Mouse (Mus musculus): ENCODE results near the gene Mef2a.
"Not testable (repeated sequence)": the region's sequence is repeated elsewhere in the genome, so short reads cannot be mapped to it uniquely, and the experiment has no call there.

Gene Mef2a

DNA sequence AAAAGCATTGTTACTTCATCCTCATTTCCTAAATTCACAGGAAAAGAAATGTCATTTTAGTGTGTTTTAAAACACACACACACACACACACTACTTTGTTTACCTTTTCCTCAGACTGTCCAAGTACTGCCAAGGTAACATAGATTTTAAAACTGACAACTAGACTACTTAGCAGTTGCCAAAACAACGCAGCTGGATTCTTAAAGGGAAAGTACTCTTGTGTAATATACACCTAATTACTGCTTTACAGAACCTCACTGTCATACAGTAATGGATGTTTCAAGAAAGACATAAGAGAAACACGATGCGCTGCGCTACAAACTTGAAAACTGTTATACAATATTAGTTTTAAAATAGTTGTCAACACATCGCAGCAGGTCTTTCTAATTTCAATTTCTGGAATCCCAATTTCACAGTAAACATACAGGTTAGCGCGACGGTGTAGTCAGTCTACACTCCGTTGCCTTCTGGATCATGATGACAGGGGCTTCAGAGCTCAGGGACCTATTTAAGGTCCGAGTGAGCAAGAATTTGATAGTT lies 1.2 kb downstream of the Mef2a start:
- DNase-seq (ENCODE audit: low spot score in 2 of 2) = no peak

DNA sequence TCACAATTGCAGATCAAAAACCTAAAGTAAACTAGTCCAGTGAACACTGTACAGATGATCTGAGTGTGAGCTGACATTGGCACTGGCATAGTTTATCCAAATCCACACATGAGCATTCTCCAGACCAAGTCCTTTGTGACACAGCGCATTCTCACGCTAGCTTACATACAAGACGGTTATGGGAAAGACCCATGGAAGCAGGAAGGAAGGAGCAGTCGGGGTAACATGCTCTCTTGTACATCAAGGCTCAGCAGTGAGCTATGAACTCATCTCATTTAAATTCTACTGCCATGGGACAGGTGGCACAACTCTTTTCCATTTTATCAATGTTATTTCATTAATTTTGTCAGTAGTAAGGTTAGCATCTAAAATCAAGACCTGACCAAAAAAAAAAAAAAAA lies 3.0 kb downstream of the Mef2a start:
- DNase-seq (ENCODE audit: low spot score in 2 of 2) = no peak

- DNase-seq (ENCODE audit: low spot score in 2 of 2) = no peak
Observed at GRCm38 (mm10) chr7:67368394-67368793, 4.3 kb downstream of the Mef2a start.

- DNase-seq (ENCODE audit: low spot score in 2 of 2) = no peak
Observed at GRCm38 (mm10) chr7:67360588-67360987, 12.1 kb downstream of the Mef2a start.

- no peak for DNase-seq (ENCODE audit: low spot score in 2 of 2)
Observed at GRCm38 (mm10) chr7:67359863-67360262, 12.8 kb downstream of the Mef2a start.

GRCm38 (mm10) chr7:67355870-67356269 lies 16.8 kb downstream of the Mef2a start:
- DNase-seq (ENCODE audit: low spot score in 2 of 2) = no peak

- DNase-seq (ENCODE audit: low spot score in 2 of 2) = no peak
Observed at GRCm38 (mm10) chr7:67353667-67354066, 19.0 kb downstream of the Mef2a start.

GRCm38 (mm10) chr7:67352989-67353388 lies 19.7 kb downstream of the Mef2a start:
- no peak for DNase-seq (ENCODE audit: low spot score in 2 of 2)

- no peak for DNase-seq (ENCODE audit: low spot score in 2 of 2)
Observed at GRCm38 (mm10) chr7:67344443-67344842, 28.2 kb downstream of the Mef2a start.

- no peak for DNase-seq (ENCODE audit: low spot score in 2 of 2)
Observed at GRCm38 (mm10) chr7:67342067-67342625, 30.5 kb downstream of the Mef2a start.

DNA sequence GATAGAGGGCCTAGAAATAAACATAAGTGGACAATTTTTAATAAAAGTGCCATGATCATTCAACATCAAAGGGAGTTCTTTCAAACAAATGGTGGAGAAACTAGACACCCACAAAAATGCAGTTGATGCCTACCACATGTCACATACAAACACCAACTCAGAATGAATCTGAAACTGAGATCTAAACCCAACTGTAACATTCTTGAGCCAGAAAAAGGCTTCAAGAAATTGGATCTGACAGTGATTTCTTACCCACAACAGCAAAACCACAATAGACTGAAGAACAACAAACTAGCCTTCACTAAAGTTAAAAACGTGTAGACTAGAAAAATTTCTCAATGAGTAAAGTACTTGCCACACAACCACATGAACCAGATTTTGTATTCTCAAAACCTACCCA lies 52.3 kb downstream of the Mef2a start:
- DNase-seq (ENCODE audit: low spot score in 2 of 2) = no peak

- DNase-seq (ENCODE audit: low spot score in 2 of 2) = no peak
Observed at GRCm38 (mm10) chr7:67318697-67319096, 54.0 kb downstream of the Mef2a start.

DNA sequence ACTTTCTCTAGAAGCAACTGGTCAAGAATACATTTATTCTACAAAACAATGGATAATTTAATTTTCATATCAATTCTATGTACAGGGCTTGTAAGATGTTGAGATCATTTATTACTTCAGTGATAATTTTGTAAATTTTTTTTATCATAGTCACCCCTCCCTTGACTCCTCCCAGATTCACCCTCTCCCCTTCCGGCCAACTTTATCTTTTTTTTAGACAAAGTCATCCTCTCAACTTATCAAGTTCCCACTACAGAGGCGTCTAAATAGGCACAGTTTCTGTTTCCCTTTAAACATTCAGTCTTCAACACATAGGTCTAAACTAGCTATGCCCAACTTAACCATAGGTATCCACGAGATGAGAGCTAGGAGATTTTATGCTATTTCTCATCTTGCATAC lies 59.5 kb downstream of the Mef2a start:
- DNase-seq (ENCODE audit: low spot score in 2 of 2) = no peak

- DNase-seq (ENCODE audit: low spot score in 2 of 2) = no peak
Observed at GRCm38 (mm10) chr7:67310151-67310550, 62.5 kb downstream of the Mef2a start.

GRCm38 (mm10) chr7:67308102-67308501 lies 64.6 kb downstream of the Mef2a start:
- DNase-seq (ENCODE audit: low spot score in 2 of 2) = no peak

DNA sequence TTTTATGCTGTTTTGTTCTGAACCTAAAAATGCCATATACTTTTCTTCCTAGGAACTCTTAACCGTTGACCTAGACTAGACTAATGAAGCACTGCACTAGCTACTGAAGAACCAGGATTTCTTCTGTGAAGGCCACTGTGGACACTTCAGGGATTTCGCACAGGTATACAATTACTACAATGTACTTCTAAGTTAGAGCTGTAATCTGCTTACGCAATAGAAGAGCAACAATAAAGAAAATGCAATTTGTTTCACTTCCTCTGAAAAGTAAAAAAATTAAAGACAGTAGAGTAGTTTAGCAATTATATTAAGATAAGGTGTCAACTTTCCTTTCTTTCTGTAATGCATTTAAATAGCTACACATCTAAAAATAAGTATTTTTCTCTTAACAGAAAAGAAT lies 65.6 kb downstream of the Mef2a start:
- no peak for DNase-seq (ENCODE audit: low spot score in 2 of 2)

DNA sequence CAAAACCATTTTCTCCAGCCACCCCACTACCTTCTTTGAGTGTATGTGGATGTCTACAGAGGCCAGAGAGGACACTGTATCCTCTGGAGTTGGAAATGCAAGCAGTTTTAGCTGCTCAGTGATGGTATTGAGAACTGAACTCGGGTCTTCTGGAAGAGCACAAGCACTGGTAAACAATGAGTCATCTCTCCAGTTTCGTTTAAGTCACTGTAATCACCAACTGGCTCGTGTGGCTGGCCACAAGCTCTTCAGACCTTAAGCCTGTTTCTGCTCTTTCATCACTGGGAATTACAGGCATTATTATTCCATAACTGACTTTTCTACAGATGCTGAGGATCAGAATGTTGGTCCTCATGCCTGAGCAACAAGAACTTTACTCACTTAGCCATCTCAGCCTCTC lies 67.7 kb downstream of the Mef2a start:
- no peak for DNase-seq (ENCODE audit: low spot score in 2 of 2)

DNA sequence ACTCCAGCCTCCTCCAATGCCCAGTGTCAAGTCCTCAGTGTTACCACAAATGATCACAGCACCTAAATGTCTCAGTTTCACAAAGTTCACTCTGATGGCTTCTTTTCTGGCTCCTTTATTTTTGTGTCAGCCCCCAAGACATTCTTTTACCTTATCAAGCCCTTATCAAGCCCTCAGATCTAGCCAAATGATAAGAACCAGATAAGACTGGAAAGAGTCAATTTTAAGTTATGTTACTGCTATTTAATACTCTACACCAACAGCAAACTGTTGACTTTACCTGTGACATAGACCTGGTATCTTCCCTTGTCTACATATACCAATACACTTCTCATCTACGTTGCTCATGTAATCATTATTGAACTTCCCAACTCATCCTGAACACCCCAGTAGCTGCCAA lies 76.2 kb downstream of the Mef2a start:
- no peak for DNase-seq (ENCODE audit: low spot score in 2 of 2)

DNA sequence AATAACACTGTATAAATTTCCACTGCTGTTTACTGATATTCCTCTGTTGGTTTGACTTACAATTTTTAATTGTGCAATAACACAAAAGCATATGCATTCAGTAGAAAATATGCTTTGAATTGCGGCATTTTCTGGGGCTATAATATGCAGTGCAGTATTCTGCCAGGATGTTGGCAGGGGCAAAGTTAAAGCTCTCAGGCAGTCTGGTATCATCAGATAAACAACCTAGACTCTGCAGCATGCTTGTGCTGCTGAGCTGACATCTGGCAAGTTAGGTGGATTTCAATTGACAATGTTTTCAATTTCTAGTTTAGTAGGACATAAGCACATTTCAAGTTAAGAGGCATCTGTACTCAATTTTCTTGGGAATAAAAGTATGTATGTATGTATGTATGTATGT lies 81.3 kb downstream of the Mef2a start:
- no peak for DNase-seq (ENCODE audit: low spot score in 2 of 2)

GRCm38 (mm10) chr7:67287456-67287855 lies 85.2 kb downstream of the Mef2a start:
- no peak for DNase-seq (ENCODE audit: low spot score in 2 of 2)

DNA sequence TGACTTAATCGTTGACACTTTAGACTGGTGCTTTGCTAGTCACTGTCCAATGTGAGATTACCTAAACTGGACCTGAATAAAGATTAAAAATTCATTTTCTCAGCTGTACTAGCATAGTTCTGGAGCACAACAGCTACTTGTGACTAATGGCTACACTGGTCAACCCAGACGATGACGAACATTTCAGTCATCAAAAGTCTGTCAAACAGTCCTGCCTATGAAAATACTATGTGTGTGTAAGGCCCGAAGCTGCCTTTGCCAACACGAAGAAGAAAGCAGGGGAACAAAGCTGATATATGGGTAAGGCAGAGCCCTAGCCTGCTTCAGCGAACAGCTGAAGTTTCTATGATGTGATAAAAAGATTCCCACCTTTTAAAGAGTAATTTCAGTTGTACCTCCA lies 89.1 kb downstream of the Mef2a start:
- no peak for DNase-seq (ENCODE audit: low spot score in 2 of 2)

GRCm38 (mm10) chr7:67270447-67270846 lies 102.2 kb downstream of the Mef2a start:
- not testable (repeated sequence) for DNase-seq (ENCODE audit: low spot score in 2 of 2)

DNA sequence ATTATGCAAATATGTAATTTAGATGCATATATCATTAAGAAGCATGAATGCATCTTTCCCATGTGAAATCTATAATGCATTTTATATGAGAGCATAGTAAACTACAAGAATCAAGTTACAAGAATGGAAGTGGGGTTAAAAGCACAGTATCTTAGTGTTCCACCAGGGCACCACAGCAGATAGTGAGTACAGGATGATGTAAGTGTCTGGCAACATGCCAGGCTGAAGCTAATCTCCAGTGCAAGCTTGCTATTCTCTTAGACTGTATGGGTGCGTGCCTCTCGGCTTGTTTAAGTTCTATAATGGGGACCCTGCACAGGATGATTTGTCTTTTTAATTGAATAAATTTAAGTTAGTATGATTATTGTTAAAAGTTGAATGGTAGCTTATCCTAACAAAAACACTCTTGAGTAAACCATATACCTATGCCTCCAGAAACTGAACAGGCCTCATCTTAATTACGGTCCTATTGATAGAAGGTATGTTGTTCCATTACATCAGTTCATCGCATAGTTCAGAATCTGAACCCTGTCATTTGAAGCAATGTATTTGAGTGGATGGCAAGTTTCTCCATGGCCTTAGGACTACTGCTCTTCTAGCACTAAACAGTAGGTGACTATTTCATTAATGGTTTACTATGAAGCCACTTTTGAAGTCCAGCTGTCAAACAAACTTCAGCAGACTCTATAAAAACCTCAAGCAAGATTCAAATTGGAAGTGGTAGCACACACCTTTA lies 112.7 kb downstream of the Mef2a start:
- DNase-seq (ENCODE audit: low spot score in 2 of 2) = peak; percentile 41 to 45

GRCm38 (mm10) chr7:67246067-67246466 lies 126.6 kb downstream of the Mef2a start:
- DNase-seq (ENCODE audit: low spot score in 2 of 2) = no peak
